Mouse (Mus musculus) neural tube, embryonic 12.5 days (tissue): Measurements from ENCODE around the gene Simc1. TPM values are rescaled to one million over a fixed set of nuclear protein-coding genes. Genes with fewer than 3 reads are reported as not detected.
A peak's percentile ranks its signal among the peaks of the same experiment; 100 is the strongest.

ENCODE experiments used
- ATAC-seq: fragments of 200-750 bp; cut with Nextera tagmentation; 2 replicates; pipeline ENCODE4 v1.8.0; 2017; ENCODE audit warnings: low read depth, mild to moderate bottlenecking, moderate TSS enrichment, moderate library complexity; ENCODE audit not compliant: low FRiP score
- H3K27ac ChIP-seq: fragments of 300-500 bp; sonication (generic); 2 replicates; pipeline ENCODE4 v1.5.1; 2016
- H3K27me3 ChIP-seq: fragments of 300-500 bp; sonication (generic); replicated peaks from 2 replicates; pipeline ENCODE4 v1.6.1; 2016; ENCODE audit warnings: mild to moderate bottlenecking
- H3K36me3 ChIP-seq: fragments of 300-500 bp; sonication (generic); 2 replicates; pipeline ENCODE4 v1.6.1; 2016; ENCODE audit warnings: mild to moderate bottlenecking
- H3K4me1 ChIP-seq: fragments of 300-500 bp; sonication (generic); 2 replicates; pipeline ENCODE4 v1.6.1; 2016
- H3K4me2 ChIP-seq: fragments of 300-500 bp; sonication (generic); replicated peaks from 2 replicates; pipeline ENCODE4 v1.6.1; 2016; ENCODE audit warnings: mild to moderate bottlenecking
- H3K4me3 ChIP-seq: fragments of 300-500 bp; sonication (generic); 2 replicates; pipeline ENCODE4 v1.5.1; 2016
- H3K9ac ChIP-seq: fragments of 300-500 bp; sonication (generic); 2 replicates; pipeline ENCODE4 v1.6.1; 2016; ENCODE audit warnings: mild to moderate bottlenecking
- H3K9me3 ChIP-seq: fragments of 300-500 bp; sonication (generic); 2 replicates; pipeline ENCODE4 v1.6.1; 2016; ENCODE audit warnings: mild to moderate bottlenecking
- WGBS: fragments of 180-500 bp; shearing (Covaris S2); methylation state at CpG from one replicate; pipeline ENCODE4 v1.1.7; 2016; 5-methylcytosine and 5-hydroxymethylcytosine counted together
- polyA plus RNA-seq: library from polyadenylated mRNA; unstranded; fragments of >200 nt; fragmentation: Nextera tagmentation; extraction: Ambion mirVana; gene quantifications from 2 replicates; pipeline ENCODE4 v1.2.1, GENCODE M21; 2016

Gene Simc1
- polyA plus RNA-seq, 1 experiment from 2014 or later = 20.3 TPM

GRCm38 (mm10) chr13:54574854-54575481 lies 71.4 kb downstream of the Simc1 start, which contains the start of gene Arl10:
Gene Arl10 (plus strand): TSS chr13:54575015.
- Histone ChIP-seq H3K4me3 (peak within 1 kb of the TSS; percentile 87), H3K4me2 (peak within 1 kb of the TSS; percentile 94), H3K9ac (peak within 1 kb of the TSS; percentile 88), H3K27me3 (0 out of 2 replicates have a peak, but pooled peaks cover 3% of the 10 kb centered on the region), H3K36me3 (peaks cover 26% of the 10 kb centered on the region), H3K4me1 (peaks cover 24% of the 10 kb centered on the region), H3K9me3 (no peaks in the 10 kb centered on the region), H3K27ac (0 out of 2 replicates have a peak within 1 kb of the TSS, but pooled peaks have one; percentile 27)
- ATAC-seq = peak; percentile 93
- under 1% methylated on average over 55 of the region's 55 CpGs for WGBS

GRCm38 (mm10) chr13:54575489-54575888 lies 71.9 kb downstream of the Simc1 start:
- peaks cover 28% of the 10 kb centered on the region for H3K36me3 ChIP-seq
- peaks cover 24% of the 10 kb centered on the region for H3K4me1 ChIP-seq
- H3K27me3 ChIP-seq = 0 out of 2 replicates have a peak, but pooled peaks cover 3% of the 10 kb centered on the region
- H3K27ac ChIP-seq = no peak overlapping the region
- peak overlapping the region; percentile 94 for H3K4me2 ChIP-seq
- H3K9me3 ChIP-seq = no peaks in the 10 kb centered on the region
- 0 out of 2 replicates have a peak, but pooled peaks have one; percentile 48 for ATAC-seq
- WGBS = 4% methylated on average over 19 of the region's 19 CpGs
- peak overlapping the region; percentile 87 for H3K4me3 ChIP-seq
- H3K9ac ChIP-seq = peak overlapping the region; percentile 88

GRCm38 (mm10) chr13:54577652-54578507 lies 74.3 kb downstream of the Simc1 start:
- 81% methylated on average over 21 of the region's 21 CpGs for WGBS
- Histone ChIP-seq H3K36me3 (peaks cover 51% of the 10 kb centered on the region), H3K4me3 (no peak overlapping the region), H3K27me3 (no peaks in the 10 kb centered on the region), H3K4me1 (peaks cover 24% of the 10 kb centered on the region), H3K4me2 (no peak overlapping the region), H3K9me3 (no peaks in the 10 kb centered on the region), H3K9ac (no peak overlapping the region), H3K27ac (no peak overlapping the region)
- ATAC-seq = no peak

GRCm38 (mm10) chr13:54581385-54581784 lies 77.8 kb downstream of the Simc1 start:
- WGBS = 83% methylated on average over 2 of the region's 2 CpGs
- no peak overlapping the region for H3K4me3 ChIP-seq
- no peak overlapping the region for H3K4me2 ChIP-seq
- H3K27me3 ChIP-seq = no peaks in the 10 kb centered on the region
- H3K27ac ChIP-seq = no peak overlapping the region
- H3K9ac ChIP-seq = no peak overlapping the region
- no peak for ATAC-seq
- H3K4me1 ChIP-seq = peaks cover 8% of the 10 kb centered on the region; the same call in 1 of the 2 replicates
- peaks cover 84% of the 10 kb centered on the region for H3K36me3 ChIP-seq
- no peaks in the 10 kb centered on the region for H3K9me3 ChIP-seq

GRCm38 (mm10) chr13:54582126-54582525 lies 78.5 kb downstream of the Simc1 start:
- H3K27me3 ChIP-seq = no peaks in the 10 kb centered on the region
- H3K4me3 ChIP-seq = no peak overlapping the region
- H3K27ac ChIP-seq = no peak overlapping the region
- no peak for ATAC-seq
- H3K9ac ChIP-seq = no peak overlapping the region
- 78% methylated on average over 10 of the region's 10 CpGs for WGBS
- H3K9me3 ChIP-seq = no peaks in the 10 kb centered on the region
- 0 out of 2 replicates have a peak, but pooled peaks cover 3% of the 10 kb centered on the region for H3K4me1 ChIP-seq
- no peak overlapping the region for H3K4me2 ChIP-seq
- peaks cover 83% of the 10 kb centered on the region for H3K36me3 ChIP-seq

- ATAC-seq = no peak
- WGBS = 89% methylated on average over 5 of the region's 5 CpGs
- H3K9ac ChIP-seq = no peak overlapping the region
- H3K36me3 ChIP-seq = peaks cover 84% of the 10 kb centered on the region
- 0 out of 2 replicates have a peak, but pooled peaks cover 3% of the 10 kb centered on the region for H3K4me1 ChIP-seq
- H3K4me2 ChIP-seq = no peak overlapping the region
- H3K27me3 ChIP-seq = no peaks in the 10 kb centered on the region
- H3K4me3 ChIP-seq = no peak overlapping the region
- H3K9me3 ChIP-seq = no peaks in the 10 kb centered on the region
- no peak overlapping the region for H3K27ac ChIP-seq
Observed at GRCm38 (mm10) chr13:54582860-54583259, 79.3 kb downstream of the Simc1 start.

- H3K27ac ChIP-seq = no peak overlapping the region
- H3K4me3 ChIP-seq = no peak overlapping the region
- peaks cover 67% of the 10 kb centered on the region for H3K36me3 ChIP-seq
- H3K4me1 ChIP-seq = peaks cover 4% of the 10 kb centered on the region; the same call in 1 of the 2 replicates
- no peak overlapping the region for H3K9ac ChIP-seq
- no peak overlapping the region for H3K4me2 ChIP-seq
- no peaks in the 10 kb centered on the region for H3K27me3 ChIP-seq
- H3K9me3 ChIP-seq = no peaks in the 10 kb centered on the region
- ATAC-seq = no peak
- 94% methylated on average over 11 of the region's 11 CpGs for WGBS
Observed at GRCm38 (mm10) chr13:54585831-54586230, 82.3 kb downstream of the Simc1 start.

- Histone ChIP-seq H3K4me3 (peak overlapping the region; percentile 66), H3K4me1 (peaks cover 8% of the 10 kb centered on the region), H3K36me3 (peaks cover 38% of the 10 kb centered on the region), H3K27ac (no peak overlapping the region), H3K9ac (peak overlapping the region; percentile 74), H3K27me3 (no peaks in the 10 kb centered on the region), H3K4me2 (peak overlapping the region; percentile 76), H3K9me3 (no peaks in the 10 kb centered on the region)
- 2% methylated on average over 24 of the region's 24 CpGs for WGBS
- peak; percentile 48 for ATAC-seq
Observed at GRCm38 (mm10) chr13:54589414-54589995, 85.9 kb downstream of the Simc1 start.

GRCm38 (mm10) chr13:54589996-54590951 lies 86.7 kb downstream of the Simc1 start, which contains the start of the genes Nop16 and Higd2a:
Gene Nop16 (minus strand): TSS chr13:54590090.
Gene Higd2a (plus strand): TSS chr13:54590207.
- peak within 1 kb of the TSS; percentile 74 for H3K9ac ChIP-seq
- H3K36me3 ChIP-seq = peaks cover 35% of the 10 kb centered on the region

GRCm38 (mm10) chr13:54591776-54592356 lies 88.3 kb downstream of the Simc1 start:
- WGBS = 95% methylated on average over 8 of the region's 8 CpGs
- no peak overlapping the region for H3K27ac ChIP-seq
- no peak for ATAC-seq
- peaks cover 8% of the 10 kb centered on the region for H3K4me1 ChIP-seq
- no peaks in the 10 kb centered on the region for H3K9me3 ChIP-seq
- 0 out of 2 replicates have a peak overlapping the region, but pooled peaks have one; percentile 76 for H3K4me2 ChIP-seq
- H3K4me3 ChIP-seq = no peak overlapping the region
- no peak overlapping the region for H3K9ac ChIP-seq
- peaks cover 34% of the 10 kb centered on the region for H3K36me3 ChIP-seq
- no peaks in the 10 kb centered on the region for H3K27me3 ChIP-seq

More at GRCm38 (mm10) chr13:54589996-54590951, 86.7 kb downstream of the Simc1 start, which contains the start of the genes Nop16 and Higd2a:
- peak within 1 kb of the TSS; percentile 76 for H3K4me2 ChIP-seq
- no peaks in the 10 kb centered on the region for H3K9me3 ChIP-seq
- peak within 1 kb of the TSS; percentile 66 for H3K4me3 ChIP-seq
- peak; percentile 98 for ATAC-seq
- H3K4me1 ChIP-seq = peaks cover 8% of the 10 kb centered on the region
- under 1% methylated on average over 51 of the region's 51 CpGs for WGBS
- no peaks in the 10 kb centered on the region for H3K27me3 ChIP-seq
- peak within 1 kb of the TSS; percentile 34; the same call in 1 of the 2 replicates for H3K27ac ChIP-seq

- Histone ChIP-seq H3K9me3 (no peaks in the 10 kb centered on the region), H3K4me2 (no peak overlapping the region), H3K9ac (no peak overlapping the region), H3K27me3 (no peaks in the 10 kb centered on the region), H3K36me3 (peaks cover 33% of the 10 kb centered on the region), H3K4me3 (no peak overlapping the region), H3K4me1 (peaks cover 8% of the 10 kb centered on the region), H3K27ac (no peak overlapping the region)
- ATAC-seq = no peak
- WGBS = 93% methylated on average over 11 of the region's 11 CpGs
Observed at GRCm38 (mm10) chr13:54593617-54594016, 90.0 kb downstream of the Simc1 start.
